Mouse (Mus musculus) myocyte (in vitro differentiated cells): ENCODE measurements at regions not wholly inside any gene's neighbourhood (a gene's known extent, or its start where the extent isn't known, plus 50 kb on each side); places are given as distances from the start of the nearest gene placed in this dataset.

Source experiments
- CEBPB ChIP-seq: IDR thresholded peaks from 2 replicates; pipeline ENCODE4 v1.6.1; 2011; ENCODE audit warnings: mild to moderate bottlenecking, moderate library complexity; ENCODE audit not compliant: poor library complexity, insufficient read depth, severe bottlenecking
- E2F4 ChIP-seq: IDR thresholded peaks from one replicate; pipeline ENCODE4 v1.6.1; 2011; ENCODE audit warnings: mild to moderate bottlenecking, control low read depth, moderate library complexity; ENCODE audit not compliant: insufficient read depth
- MAX ChIP-seq: IDR thresholded peaks from one replicate; pipeline ENCODE4 v1.6.1; 2011; ENCODE audit warnings: low read depth, mild to moderate bottlenecking, control low read depth
- MYOD1 ChIP-seq, 3 experiments: IDR thresholded peaks; one replicate each; pipeline ENCODE4 v1.6.1; 2011; ENCODE audit warnings: control low read depth in 2 of 3, low read depth in 2 of 3, mild to moderate bottlenecking in 2 of 3, moderate library complexity in 1 of 3; ENCODE audit not compliant: insufficient read length in 2 of 3, control insufficient read depth in 1 of 3
- POLR2A ChIP-seq: IDR thresholded peaks from one replicate; pipeline ENCODE4 v1.6.1; 2011; ENCODE audit warnings: low read depth, mild to moderate bottlenecking, control low read depth, moderate library complexity; ENCODE audit not compliant: insufficient read length
- SRF ChIP-seq: IDR thresholded peaks from one replicate; pipeline ENCODE4 v1.6.1; 2011; ENCODE audit warnings: low read depth; ENCODE audit not compliant: control insufficient read depth, insufficient read length
- TCF12 ChIP-seq: IDR thresholded peaks from one replicate; pipeline ENCODE4 v1.6.1; 2011; ENCODE audit warnings: mild to moderate bottlenecking, control low read depth; ENCODE audit not compliant: poor library complexity, insufficient read depth, severe bottlenecking

DNA sequence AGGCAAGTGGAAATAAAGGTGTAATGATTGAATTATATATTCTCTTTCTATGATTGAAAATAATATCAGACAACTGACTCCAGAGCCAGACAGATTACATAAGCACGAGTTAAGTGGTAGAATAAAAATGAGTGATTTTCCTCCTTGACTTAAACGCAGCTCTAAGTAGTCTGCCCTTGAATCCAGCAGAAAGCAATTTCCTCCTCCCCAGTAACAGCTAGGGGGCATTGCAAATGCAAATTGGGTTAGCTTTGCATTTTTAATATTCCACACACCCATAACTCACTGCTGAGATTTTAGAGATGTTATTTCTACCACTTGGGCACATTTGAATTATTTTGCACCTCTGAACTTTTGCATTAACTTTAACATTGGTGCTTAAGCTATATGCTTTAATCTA is 81.6 kb upstream of the Npvf start:
- TF ChIP-seq POLR2A (no peak), MYOD1 (IDR thresholded peaks at IDR 0.05; ENCODE audit: control insufficient read depth in 1 of 3, insufficient read length in 2 of 3, low read depth in 2 of 3) (no peak), MAX (no peak), SRF (no peak), CEBPB (no peak), E2F4 (no peak), TCF12 (no peak)
